Mouse (Mus musculus): ENCODE measurements around the gene Mc3r.
A peak's percentile ranks its signal among the peaks of the same experiment; 100 is the strongest.

Mc3r gene

GRCm38 (mm10) chr2:172248106-172248764 is at the start of gene Mc3r:
Gene Mc3r, plus strand, starts transcription at chr2:172248492.
- peak; percentile 24 for DNase-seq (ENCODE audit: low spot score)

- no peak for DNase-seq (ENCODE audit: low spot score)
Measured at GRCm38 (mm10) chr2:172201998-172202780, 46.1 kb upstream of the Mc3r start.

GRCm38 (mm10) chr2:172207003-172207402 is 41.3 kb upstream of the Mc3r start:
- peak; percentile 60 for DNase-seq (ENCODE audit: low spot score)

- DNase-seq (ENCODE audit: low spot score) = no peak
Measured at GRCm38 (mm10) chr2:172213480-172213879, 34.8 kb upstream of the Mc3r start.

GRCm38 (mm10) chr2:172214336-172214735 is 34.0 kb upstream of the Mc3r start:
- DNase-seq (ENCODE audit: low spot score) = no peak

- no peak for DNase-seq (ENCODE audit: low spot score)
Measured at GRCm38 (mm10) chr2:172215508-172216162, 32.7 kb upstream of the Mc3r start.

GRCm38 (mm10) chr2:172216163-172216915 is 32.0 kb upstream of the Mc3r start:
- no peak for DNase-seq (ENCODE audit: low spot score)

GRCm38 (mm10) chr2:172217886-172218285 is 30.4 kb upstream of the Mc3r start:
- no peak for DNase-seq (ENCODE audit: low spot score)

- DNase-seq (ENCODE audit: low spot score) = no peak
Measured at GRCm38 (mm10) chr2:172219186-172219585, 29.1 kb upstream of the Mc3r start.

GRCm38 (mm10) chr2:172221656-172222393 is 26.5 kb upstream of the Mc3r start:
- DNase-seq (ENCODE audit: low spot score) = peak; percentile 18

GRCm38 (mm10) chr2:172222394-172222785 is 25.9 kb upstream of the Mc3r start:
- DNase-seq (ENCODE audit: low spot score) = peak; percentile 22

GRCm38 (mm10) chr2:172222891-172223290 is 25.4 kb upstream of the Mc3r start:
- no peak for DNase-seq (ENCODE audit: low spot score)

GRCm38 (mm10) chr2:172223451-172224200 is 24.7 kb upstream of the Mc3r start:
- DNase-seq (ENCODE audit: low spot score) = no peak

GRCm38 (mm10) chr2:172226945-172227344 is 21.3 kb upstream of the Mc3r start:
- peak; percentile 46 for DNase-seq (ENCODE audit: low spot score)

- DNase-seq (ENCODE audit: low spot score) = no peak
Measured at GRCm38 (mm10) chr2:172227808-172228207, 20.5 kb upstream of the Mc3r start.

- DNase-seq (ENCODE audit: low spot score) = no peak
Measured at GRCm38 (mm10) chr2:172229190-172229589, 19.1 kb upstream of the Mc3r start.

GRCm38 (mm10) chr2:172230126-172230525 is 18.2 kb upstream of the Mc3r start:
- DNase-seq (ENCODE audit: low spot score) = no peak

- no peak for DNase-seq (ENCODE audit: low spot score)
Measured at GRCm38 (mm10) chr2:172238220-172238619, 10.1 kb upstream of the Mc3r start.

- no peak for DNase-seq (ENCODE audit: low spot score)
Measured at GRCm38 (mm10) chr2:172241031-172241430, 7.3 kb upstream of the Mc3r start.

GRCm38 (mm10) chr2:172245497-172245896 is 2.8 kb upstream of the Mc3r start:
- DNase-seq (ENCODE audit: low spot score) = no peak

- DNase-seq (ENCODE audit: low spot score) = no peak
Measured at GRCm38 (mm10) chr2:172249336-172249735, 1.0 kb downstream of the Mc3r start.
